Mouse (Mus musculus) midbrain, postnatal 0 days (tissue): ENCODE measurements at regions not wholly inside any gene's neighbourhood (a gene's known extent, or its start where the extent isn't known, plus 50 kb on each side); places are given as distances from the start of the nearest gene placed in this dataset.
A peak's percentile ranks its signal among the peaks of the same experiment; 100 is the strongest.
"Not testable (repeated sequence)": the region's sequence is repeated elsewhere in the genome, so short reads cannot be mapped to it uniquely, and the experiment has no call there.

Source experiments
- ATAC-seq: fragments of 200-750 bp; cut with Nextera tagmentation; 2 replicates; pipeline ENCODE4 v1.8.0; 2017; ENCODE audit warnings: moderate number of reproducible peaks, mild to moderate bottlenecking, moderate TSS enrichment, moderate library complexity; ENCODE audit not compliant: low FRiP score
- DNase-seq: peaks from one replicate; pipeline ENCODE4 v3.0.0-alpha.2; 2015; ENCODE audit warnings: low spot score
- H3K27ac ChIP-seq: fragments of 300-500 bp; sonication (generic); 2 replicates; pipeline ENCODE4 v1.5.1; 2014; ENCODE audit warnings: low read depth, mild to moderate bottlenecking, low read length, mixed read lengths
- H3K27me3 ChIP-seq: fragments of 300-500 bp; sonication (generic); 2 replicates; pipeline ENCODE4 v1.6.1; 2014; ENCODE audit warnings: low read length, control low read depth, mixed read lengths; ENCODE audit not compliant: insufficient read depth
- H3K36me3 ChIP-seq: fragments of 300-500 bp; sonication (generic); 2 replicates; pipeline ENCODE4 v1.6.1; 2014; ENCODE audit warnings: low read length, control low read depth, mixed read lengths; ENCODE audit not compliant: insufficient read depth
- H3K4me1 ChIP-seq: fragments of 300-500 bp; sonication (generic); 2 replicates; pipeline ENCODE4 v1.6.1; 2014; ENCODE audit warnings: mild to moderate bottlenecking, control low read depth, antibody characterized with exemption, low read length, mixed read lengths; ENCODE audit not compliant: insufficient read depth
- H3K4me2 ChIP-seq: fragments of 300-500 bp; sonication (generic); 2 replicates; pipeline ENCODE4 v1.6.1; 2014; ENCODE audit warnings: low read depth, mild to moderate bottlenecking, low read length, mixed read lengths; ENCODE audit not compliant: poor library complexity, severe bottlenecking
- H3K4me3 ChIP-seq: fragments of 300-500 bp; sonication (generic); 2 replicates; pipeline ENCODE4 v1.5.1; 2014; ENCODE audit warnings: low read depth, mild to moderate bottlenecking, low read length, moderate library complexity
- H3K9ac ChIP-seq: fragments of 300-500 bp; sonication (generic); replicated peaks from 2 replicates; pipeline ENCODE4 v1.6.1; 2014; ENCODE audit warnings: mild to moderate bottlenecking, low read length, moderate library complexity, mixed read lengths; ENCODE audit not compliant: poor library complexity, severe bottlenecking
- H3K9me3 ChIP-seq: fragments of 300-500 bp; sonication (generic); 2 replicates; pipeline ENCODE4 v1.6.1; 2016; ENCODE audit warnings: low read length, control low read depth
- CTCF ChIP-seq: IDR thresholded peaks from 2 replicates; pipeline ENCODE4 v1.5.1; 2016; ENCODE audit warnings: antibody characterized with exemption, mild to moderate bottlenecking
- WGBS: fragments of 180-500 bp; shearing (Covaris S2); extraction: QIAGEN DNeasy Blood & Tissue Kit; methylation state at CpG from one replicate; pipeline ENCODE4 v1.1.7; 2014; 5-methylcytosine and 5-hydroxymethylcytosine counted together

- peaks cover 2% of the 10 kb centered on the region; the same call in 1 of the 2 replicates for H3K27me3 ChIP-seq
- no peak overlapping the region for H3K4me3 ChIP-seq
- H3K4me1 ChIP-seq = no peaks in the 10 kb centered on the region
- H3K9ac ChIP-seq = no peak overlapping the region
- ATAC-seq = no peak
- H3K9me3 ChIP-seq = no peaks in the 10 kb centered on the region
- WGBS = 76% methylated on average over 2 of the region's 2 CpGs
- no peak overlapping the region for H3K4me2 ChIP-seq
- no peak for DNase-seq
- no peak for TF ChIP-seq CTCF
- H3K27ac ChIP-seq = no peak overlapping the region
- H3K36me3 ChIP-seq = no peaks in the 10 kb centered on the region
Measured at GRCm38 (mm10) chrX:166795651-166796050, 210.1 kb upstream of the Egfl6 start.

- peak; percentile 30 for DNase-seq
- Histone ChIP-seq H3K36me3 (no peaks in the 10 kb centered on the region), H3K4me2 (no peak overlapping the region), H3K4me3 (no peak overlapping the region), H3K27ac (no peak overlapping the region), H3K9me3 (no peaks in the 10 kb centered on the region), H3K27me3 (no peaks in the 10 kb centered on the region), H3K4me1 (no peaks in the 10 kb centered on the region), H3K9ac (no peak overlapping the region)
- no peak for ATAC-seq
- WGBS = 35% methylated on average over 3 of the region's 3 CpGs
- TF ChIP-seq CTCF = peak; percentile 9; the same call in 1 of the 2 replicates
Measured at GRCm38 (mm10) chrX:166789031-166789430, 203.5 kb upstream of the Egfl6 start.

- H3K9me3 ChIP-seq, H3K27ac ChIP-seq, ATAC-seq, H3K4me3 ChIP-seq, DNase-seq, H3K4me2 ChIP-seq, H3K9ac ChIP-seq, H3K27me3 ChIP-seq, H3K4me1 ChIP-seq, H3K36me3 ChIP-seq: not testable (repeated sequence)
- 87% methylated on average over 1 of the region's 1 CpGs for WGBS
Measured at GRCm38 (mm10) chrX:166787137-166787536, 201.6 kb upstream of the Egfl6 start.

- no peaks in the 10 kb centered on the region for H3K4me1 ChIP-seq
- ATAC-seq = no peak
- H3K9ac ChIP-seq = no peak overlapping the region
- DNase-seq = no peak
- H3K9me3 ChIP-seq = no peaks in the 10 kb centered on the region
- no peaks in the 10 kb centered on the region; the same call in 1 of the 2 replicates for H3K27me3 ChIP-seq
- H3K4me3 ChIP-seq = no peak overlapping the region
- no peaks in the 10 kb centered on the region for H3K36me3 ChIP-seq
- 70% methylated on average over 3 of the region's 3 CpGs for WGBS
- H3K4me2 ChIP-seq = no peak overlapping the region
- TF ChIP-seq CTCF = no peak
- no peak overlapping the region for H3K27ac ChIP-seq
Measured at GRCm38 (mm10) chrX:166785615-166786014, 200.1 kb upstream of the Egfl6 start.

GRCm38 (mm10) chrX:166783377-166783776 lies 197.9 kb upstream of the Egfl6 start:
- no peak overlapping the region for H3K9ac ChIP-seq
- H3K4me1 ChIP-seq = no peaks in the 10 kb centered on the region
- H3K4me2 ChIP-seq = no peak overlapping the region
- no peaks in the 10 kb centered on the region; the same call in 1 of the 2 replicates for H3K27me3 ChIP-seq
- ATAC-seq = no peak
- no peak for DNase-seq
- H3K27ac ChIP-seq = no peak overlapping the region
- TF ChIP-seq CTCF = no peak
- H3K9me3 ChIP-seq = no peaks in the 10 kb centered on the region
- H3K36me3 ChIP-seq = no peaks in the 10 kb centered on the region
- no peak overlapping the region for H3K4me3 ChIP-seq
- WGBS = 72% methylated on average over 2 of the region's 2 CpGs

- H3K36me3 ChIP-seq = no peaks in the 10 kb centered on the region
- no peak overlapping the region for H3K9ac ChIP-seq
- H3K4me1 ChIP-seq = no peaks in the 10 kb centered on the region
- H3K9me3 ChIP-seq = no peaks in the 10 kb centered on the region
- peak; percentile 54 for DNase-seq
- H3K4me3 ChIP-seq = no peak overlapping the region
- H3K27ac ChIP-seq = no peak overlapping the region
- no peak; the same call in 1 of the 2 replicates for ATAC-seq
- H3K4me2 ChIP-seq = no peak overlapping the region
- no peaks in the 10 kb centered on the region; the same call in 1 of the 2 replicates for H3K27me3 ChIP-seq
- 62% methylated on average over 6 of the region's 6 CpGs for WGBS
- no peak for TF ChIP-seq CTCF
Measured at GRCm38 (mm10) chrX:166779334-166780092, 194.0 kb upstream of the Egfl6 start.
